In genomic region chr4:120598922-120599321, GRCm38 (mm10) we compare ENCODE assay signal across 19 mouse cellular contexts. TPM values are rescaled to one million over a fixed set of nuclear protein-coding genes. Genes with fewer than 3 reads are reported as not detected.
DNase-seq lines count a peak whose midpoint lies in the region; ATAC-seq lines count a peak whose summit lies in the region.
"Had no signal": no experiment of that assay in that cellular context is flagged by ENCODE, and none has a peak within 500 bp of the region (broad histone marks: within the 10 kb centered on the region; RNA-seq: fewer than 3 reads in every experiment).

No protein-coding gene starts in this region.

- WGBS in embryonic facial prominence, embryonic 14.5 days: 14% methylated on average over 2 of the region's 2 CpGs
- WGBS in embryonic facial prominence, embryonic 10.5 days: 6% methylated on average over 2 of the region's 2 CpGs
- 11% methylated on average over 2 of the region's 2 CpGs for whole genome bisulfite sequencing in neural tube, embryonic 14.5 days
- 11% methylated on average over 2 of the region's 2 CpGs for WGBS in liver, embryonic 13.5 days (ENCODE audit: insufficient replicate concordance)

- no peaks in the 10 kb centered on the region for H3K9me3 ChIP-seq in embryonic facial prominence, embryonic 14.5 days (ENCODE audit: control insufficient read depth, low read length)
- no peaks in the 10 kb centered on the region for H3K9me3 ChIP-seq in embryonic facial prominence, embryonic 10.5 days
- H3K9me3 ChIP-seq in neural tube, embryonic 14.5 days (ENCODE audit: control insufficient read depth, low read length): no peaks in the 10 kb centered on the region
- H3K9me3 ChIP-seq in liver, embryonic 13.5 days (replicated peaks): no peaks in the 10 kb centered on the region
- H3K9me3 ChIP-seq: limb, embryonic 13.5 days had no signal

- H3K4me2 ChIP-seq in embryonic facial prominence, embryonic 14.5 days (ENCODE audit: low read depth, low read length): no peak overlapping the region
- no peak overlapping the region for H3K4me2 ChIP-seq in neural tube, embryonic 14.5 days (ENCODE audit: low read depth, low read length)
- H3K4me2 ChIP-seq in liver, embryonic 13.5 days: no peak overlapping the region
- H3K4me2 ChIP-seq: heart, embryonic 11.5 days; limb, embryonic 13.5 days had no signal

- ATAC-seq in embryonic facial prominence, embryonic 14.5 days (ENCODE audit: low read depth): 0 out of 2 replicates have a peak, but pooled peaks have one; percentile 44
- ATAC-seq in neural tube, embryonic 14.5 days (ENCODE audit: low read depth): peak; percentile 24; the same call in 1 of the 2 replicates
- peak; percentile 45; the same call in 1 of the 2 replicates for ATAC-seq in liver, embryonic 13.5 days (ENCODE audit: low read depth)
- ATAC-seq: activated CD4-positive, CD25-positive, alpha-beta regulatory T cell, adult 4 months; forebrain, postnatal 0 days; hindbrain, embryonic 16.5 days had no signal

- no peak overlapping the region for H3K9ac ChIP-seq in embryonic facial prominence, embryonic 14.5 days (ENCODE audit: low read depth, low read length)
- H3K9ac ChIP-seq in neural tube, embryonic 14.5 days (replicated peaks; ENCODE audit: low read depth, low read length): no peak overlapping the region
- H3K9ac ChIP-seq in liver, embryonic 13.5 days: no peak overlapping the region
- H3K9ac ChIP-seq: forebrain, postnatal 0 days; limb, embryonic 13.5 days had no signal

- DNase-seq in embryonic facial prominence, embryonic 14.5 days (ENCODE audit: low spot score): peak; percentile 30
- no peak for DNase-seq in embryonic facial prominence, embryonic 10.5 days (ENCODE audit: low spot score)
- DNase-seq in neural tube, embryonic 10.5 days (ENCODE audit: extremely low spot score, low spot score): no peak
- DNase-seq in liver, embryonic 13.5 days: no peak
- DNase-seq in left cerebral cortex, postnatal 4 days: no peak
- no peak for DNase-seq in urinary bladder, postnatal 14 days (ENCODE audit: low spot score)
- no peak for DNase-seq in spleen, postnatal 36 days (ENCODE audit: low spot score in 2 of 2)
- DNase-seq: adrenal gland, postnatal 36 days; cerebellum, adult 9-11 months; forebrain, postnatal 0 days; gastrocnemius, postnatal 14 days had no signal

- H3K27ac ChIP-seq in embryonic facial prominence, embryonic 14.5 days (replicated peaks; ENCODE audit: low read depth, low read length): no peak overlapping the region
- H3K27ac ChIP-seq in embryonic facial prominence, embryonic 10.5 days (replicated peaks): no peak overlapping the region
- H3K27ac ChIP-seq in neural tube, embryonic 14.5 days (ENCODE audit: low read depth, low read length): no peak overlapping the region
- no peak overlapping the region for H3K27ac ChIP-seq in liver, embryonic 13.5 days
- H3K27ac ChIP-seq: left cerebral cortex, adult 2 months; limb, embryonic 13.5 days had no signal

- no peak overlapping the region for H3K4me3 ChIP-seq in embryonic facial prominence, embryonic 14.5 days (ENCODE audit: low read depth, low read length)
- H3K4me3 ChIP-seq in embryonic facial prominence, embryonic 10.5 days: no peak overlapping the region
- H3K4me3 ChIP-seq in neural tube, embryonic 14.5 days (ENCODE audit: low read depth, low read length): no peak overlapping the region
- no peak overlapping the region for H3K4me3 ChIP-seq in liver, embryonic 13.5 days (replicated peaks)
- H3K4me3 ChIP-seq: left cerebral cortex, adult 2 months; limb, embryonic 13.5 days had no signal

- H3K27me3 ChIP-seq in embryonic facial prominence, embryonic 14.5 days (replicated peaks; ENCODE audit: control insufficient read depth, insufficient read depth, low read length): no peaks in the 10 kb centered on the region
- H3K27me3 ChIP-seq in embryonic facial prominence, embryonic 10.5 days (replicated peaks; ENCODE audit: low read depth, poor library complexity, severe bottlenecking): no peaks in the 10 kb centered on the region
- H3K27me3 ChIP-seq in neural tube, embryonic 14.5 days (ENCODE audit: control insufficient read depth, insufficient read depth, low read length): no peaks in the 10 kb centered on the region
- H3K27me3 ChIP-seq in liver, embryonic 13.5 days: no peaks in the 10 kb centered on the region
- H3K27me3 ChIP-seq: limb, embryonic 13.5 days had no signal

- H3K4me1 ChIP-seq in embryonic facial prominence, embryonic 14.5 days (ENCODE audit: control insufficient read depth, insufficient read depth, low read length): no peaks in the 10 kb centered on the region
- H3K4me1 ChIP-seq in embryonic facial prominence, embryonic 10.5 days: peaks cover 12% of the 10 kb centered on the region
- H3K4me1 ChIP-seq in neural tube, embryonic 14.5 days (ENCODE audit: control insufficient read depth, insufficient read depth, low read length): no peaks in the 10 kb centered on the region
- peaks cover 27% of the 10 kb centered on the region for H3K4me1 ChIP-seq in liver, embryonic 13.5 days (replicated peaks)
- H3K4me1 ChIP-seq: limb, embryonic 13.5 days had no signal

- H3K36me3 ChIP-seq in embryonic facial prominence, embryonic 14.5 days (ENCODE audit: control insufficient read depth, insufficient read depth, low read length): no peaks in the 10 kb centered on the region
- H3K36me3 ChIP-seq in embryonic facial prominence, embryonic 10.5 days (replicated peaks): no peaks in the 10 kb centered on the region
- H3K36me3 ChIP-seq in neural tube, embryonic 14.5 days (ENCODE audit: control insufficient read depth, insufficient read depth, low read length): no peaks in the 10 kb centered on the region
- H3K36me3 ChIP-seq in liver, embryonic 13.5 days: no peaks in the 10 kb centered on the region
- H3K36me3 ChIP-seq: limb, embryonic 13.5 days had no signal

- intact Hi-C loops in left cerebral cortex, postnatal 4 days (cut with DNase I): loop anchor here (10.0 kb wide), 1 partner anchor 296 kb away; no protein-coding TSS in a partner anchor

RNA-seq across cellular contexts. Expression of gene Gm8439, which starts 10.4 kb away (rescaled TPM):
- not detected in 2 replicates for polyA plus RNA-seq in embryonic facial prominence, embryonic 14.5 days (2014; fragmentation: Nextera tagmentation; extraction: Ambion mirVana)
- polyA plus RNA-seq in embryonic facial prominence, embryonic 10.5 days (2016; fragmentation: Nextera tagmentation; extraction: Ambion mirVana): not detected in 2 replicates
- polyA plus RNA-seq in neural tube, embryonic 14.5 days (2014; fragmentation: Nextera tagmentation; extraction: Ambion mirVana): not detected in 2 replicates
- not detected in 2 replicates for polyA plus RNA-seq in liver, embryonic 13.5 days (2015; fragmentation: Nextera tagmentation; extraction: Ambion mirVana)
- not detected for total RNA-seq in left cerebral cortex, postnatal 4 days (2021)
- total RNA-seq: adrenal gland, postnatal 36 days; forebrain, postnatal 0 days; gastrocnemius, postnatal 14 days; heart, postnatal 25 days; left cerebral cortex, adult 2 months had no signal
- polyA plus RNA-seq: activated CD4-positive, CD25-positive, alpha-beta regulatory T cell, adult 4 months; forebrain, postnatal 0 days; hindbrain, embryonic 16.5 days; limb, embryonic 13.5 days; lung, embryonic 16.5 days had no signal

RNA-seq across cellular contexts. Expression of gene Ctps, which starts 28.8 kb away (rescaled TPM):
- polyA plus RNA-seq in embryonic facial prominence, embryonic 14.5 days (2014; fragmentation: Nextera tagmentation; extraction: Ambion mirVana): 77.3 and 84.1 TPM in 2 replicates
- 135 and 145 TPM in 2 replicates for polyA plus RNA-seq in embryonic facial prominence, embryonic 10.5 days (2016; fragmentation: Nextera tagmentation; extraction: Ambion mirVana)
- 91.7 and 95.5 TPM in 2 replicates for polyA plus RNA-seq in neural tube, embryonic 14.5 days (2014; fragmentation: Nextera tagmentation; extraction: Ambion mirVana)
- 50.2 and 58.5 TPM in 2 replicates for polyA plus RNA-seq in liver, embryonic 13.5 days (2015; fragmentation: Nextera tagmentation; extraction: Ambion mirVana)
- 10 to 100 TPM; 72.0 to 72.1 TPM for total RNA-seq in left cerebral cortex, postnatal 4 days (2021)
